ENCODE assay signal across 9 mouse cellular contexts in the genomic region with DNA sequence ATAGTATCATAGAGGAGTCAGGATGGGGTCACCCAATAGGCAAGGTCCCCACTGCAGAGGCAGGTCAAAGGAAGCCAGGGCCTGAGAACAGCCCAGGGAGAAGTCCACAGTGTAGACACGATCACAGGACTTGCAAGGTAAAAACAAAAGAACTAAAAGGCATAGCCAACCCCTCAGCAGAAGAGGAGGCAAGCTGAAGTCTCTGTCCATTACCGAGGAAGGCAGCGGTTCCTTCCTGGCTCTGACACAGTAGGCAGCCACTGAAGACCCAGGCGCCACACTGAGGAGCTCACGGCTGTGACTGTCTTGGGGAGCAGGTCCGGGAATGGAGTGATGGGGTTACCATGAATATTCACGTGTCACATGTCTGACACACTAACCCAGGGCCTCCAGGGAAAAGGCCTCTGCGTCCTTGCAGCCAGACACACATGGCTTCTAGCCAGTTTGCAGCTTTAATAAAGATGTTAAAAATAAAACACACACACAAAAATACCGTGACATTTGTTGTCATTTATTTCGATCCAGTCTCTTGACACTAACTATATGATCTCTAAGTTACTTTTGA. TPM values are rescaled to one million over a fixed set of nuclear protein-coding genes. Genes with fewer than 3 reads are reported as not detected.
A peak's percentile ranks its signal among the peaks of the same experiment; 100 is the strongest.
DNase-seq lines count a peak whose midpoint lies in the region; ATAC-seq and TF ChIP-seq lines count a peak whose summit lies in the region.
"Had no signal": no experiment of that assay in that cellular context is flagged by ENCODE, and none has a peak within 500 bp of the region (broad histone marks: within the 10 kb centered on the region; RNA-seq: fewer than 3 reads in every experiment).

No protein-coding gene starts in this region.

- peak overlapping the region; percentile 71; the same call in 1 of the 2 replicates for H3K27ac ChIP-seq in forebrain, embryonic 10.5 days
- H3K27ac ChIP-seq in forebrain, embryonic 11.5 days (ENCODE audit: low read depth, low read length), result no peak overlapping the region
- H3K27ac ChIP-seq in forebrain, embryonic 13.5 days, result peak overlapping the region; percentile 93
- peak overlapping the region; percentile 41 for H3K27ac ChIP-seq in limb, embryonic 12.5 days
- H3K27ac ChIP-seq in thymus, adult 2 months (ENCODE audit: control insufficient read depth, insufficient read depth, low read length), result no peak overlapping the region
- H3K27ac ChIP-seq: macrophage had no signal

- peaks cover 7% of the 10 kb centered on the region for H3K36me3 ChIP-seq in forebrain, embryonic 10.5 days (replicated peaks)
- no peaks in the 10 kb centered on the region for H3K36me3 ChIP-seq in forebrain, embryonic 11.5 days (ENCODE audit: control insufficient read depth, insufficient read depth, low read length)
- peaks cover 14% of the 10 kb centered on the region for H3K36me3 ChIP-seq in forebrain, embryonic 13.5 days (ENCODE audit: poor library complexity, severe bottlenecking)
- H3K36me3 ChIP-seq in limb, embryonic 12.5 days, result peaks cover 7% of the 10 kb centered on the region
- H3K36me3 ChIP-seq in thymus, adult 2 months (ENCODE audit: control insufficient read depth, insufficient read depth, low read length), result peaks cover 9% of the 10 kb centered on the region

- no peak overlapping the region for H3K9ac ChIP-seq in forebrain, embryonic 11.5 days (ENCODE audit: low read length)
- H3K9ac ChIP-seq in forebrain, embryonic 13.5 days, result no peak overlapping the region
- H3K9ac ChIP-seq in limb, embryonic 12.5 days (replicated peaks), result no peak overlapping the region

- H3K9me3 ChIP-seq in forebrain, embryonic 10.5 days, result no peaks in the 10 kb centered on the region
- H3K9me3 ChIP-seq in forebrain, embryonic 11.5 days (ENCODE audit: control insufficient read depth, low read length), result no peaks in the 10 kb centered on the region
- H3K9me3 ChIP-seq in forebrain, embryonic 13.5 days (replicated peaks), result no peaks in the 10 kb centered on the region
- H3K9me3 ChIP-seq in limb, embryonic 12.5 days, result no peaks in the 10 kb centered on the region

- no peak for TF ChIP-seq CTCF in thymus, adult 2 months (IDR thresholded peaks at IDR 0.05; ENCODE audit: borderline replicate concordance, control insufficient read depth, extremely low read depth, insufficient read depth, low read length, poor library complexity)

- H3K27me3 ChIP-seq in forebrain, embryonic 10.5 days (ENCODE audit: poor library complexity, severe bottlenecking), result no peaks in the 10 kb centered on the region
- no peaks in the 10 kb centered on the region for H3K27me3 ChIP-seq in forebrain, embryonic 11.5 days (ENCODE audit: control insufficient read depth, insufficient read depth, low read length)
- H3K27me3 ChIP-seq in forebrain, embryonic 13.5 days, result no peaks in the 10 kb centered on the region
- no peaks in the 10 kb centered on the region for H3K27me3 ChIP-seq in limb, embryonic 12.5 days
- no peaks in the 10 kb centered on the region for H3K27me3 ChIP-seq in thymus, adult 2 months (ENCODE audit: control insufficient read depth, insufficient read depth, low read length)

- no peak overlapping the region for H3K4me3 ChIP-seq in forebrain, embryonic 10.5 days
- H3K4me3 ChIP-seq in forebrain, embryonic 11.5 days (ENCODE audit: low read depth, low read length), result no peak overlapping the region
- no peak overlapping the region for H3K4me3 ChIP-seq in forebrain, embryonic 13.5 days
- no peak overlapping the region for H3K4me3 ChIP-seq in limb, embryonic 12.5 days (replicated peaks)
- H3K4me3 ChIP-seq in thymus, adult 2 months (ENCODE audit: control insufficient read depth, insufficient read depth, low read length), result no peak overlapping the region

- no peak overlapping the region for H3K4me2 ChIP-seq in forebrain, embryonic 11.5 days (ENCODE audit: low read depth, low read length, severe bottlenecking)
- H3K4me2 ChIP-seq in forebrain, embryonic 13.5 days, result no peak overlapping the region
- no peak overlapping the region for H3K4me2 ChIP-seq in limb, embryonic 12.5 days

- peaks cover 68% of the 10 kb centered on the region for H3K4me1 ChIP-seq in forebrain, embryonic 10.5 days
- H3K4me1 ChIP-seq in forebrain, embryonic 11.5 days (replicated peaks; ENCODE audit: control insufficient read depth, insufficient read depth, low read length), result peaks cover 30% of the 10 kb centered on the region
- peaks cover 72% of the 10 kb centered on the region for H3K4me1 ChIP-seq in forebrain, embryonic 13.5 days
- peaks cover 67% of the 10 kb centered on the region for H3K4me1 ChIP-seq in limb, embryonic 12.5 days (replicated peaks)
- peaks cover 28% of the 10 kb centered on the region for H3K4me1 ChIP-seq in thymus, adult 2 months (replicated peaks; ENCODE audit: control insufficient read depth, insufficient read depth, low read length)

- WGBS in forebrain, embryonic 10.5 days, result 78% methylated on average over 10 of the region's 10 CpGs
- WGBS in forebrain, embryonic 11.5 days, result 77% methylated on average over 10 of the region's 10 CpGs
- 60% methylated on average over 10 of the region's 10 CpGs for WGBS in forebrain, embryonic 13.5 days
- WGBS in limb, embryonic 12.5 days, result 71% methylated on average over 10 of the region's 10 CpGs
- whole genome bisulfite sequencing in thymus, adult 2 months, result 84% methylated on average over 10 of the region's 10 CpGs

- TF ChIP-seq POLR2A in thymus, adult 2 months (IDR thresholded peaks at IDR 0.05; ENCODE audit: control insufficient read depth, extremely low read depth, insufficient read depth, low read length, poor library complexity), result no peak

- no peak for DNase-seq in forebrain, embryonic 10.5 days (ENCODE audit: extremely low spot score, low spot score)
- DNase-seq in forebrain, embryonic 11.5 days (ENCODE audit: low spot score), result no peak
- DNase-seq in adrenal gland, postnatal 36 days, result peak; percentile 63 to 64
- DNase-seq in ovary, postnatal 14 days (ENCODE audit: low spot score), result no peak
- no peak for DNase-seq in thymus, adult 2 months
- DNase-seq in thymus, postnatal 10 days (ENCODE audit: low spot score in 2 of 2), result no peak

- ATAC-seq in forebrain, embryonic 11.5 days (replicated peaks; ENCODE audit: low FRiP score), result no peak
- no peak for ATAC-seq in forebrain, embryonic 13.5 days
- ATAC-seq in limb, embryonic 12.5 days (ENCODE audit: insufficient number of reproducible peaks, insufficient read depth, low FRiP score, low TSS enrichment, low read depth), result no peak

RNA-seq across cellular contexts. Expression of a gene that starts 51.5 kb away (rescaled TPM):
- polyA plus RNA-seq in forebrain, embryonic 10.5 days (2016; fragmentation: Nextera tagmentation; extraction: Ambion mirVana), result 10.1 and 11.5 TPM in 2 replicates
- 11.5 and 12.1 TPM in 2 replicates for polyA plus RNA-seq in forebrain, embryonic 11.5 days (2014; fragmentation: Nextera tagmentation; extraction: Ambion mirVana)
- 10 to 100 TPM; 28.6 to 35.8 TPM for total RNA-seq in adrenal gland, postnatal 36 days (2021)
- polyA plus RNA-seq in forebrain, embryonic 13.5 days (2015; fragmentation: Nextera tagmentation; extraction: Ambion mirVana), result 22.7 and 24.5 TPM in 2 replicates
- polyA plus RNA-seq in limb, embryonic 12.5 days (2016; fragmentation: Nextera tagmentation; extraction: Ambion mirVana), result 24.5 and 26.3 TPM in 2 replicates
- 66.7 and 70.0 TPM in 2 replicates for polyA plus RNA-seq in thymus, adult 2 months (2012; rRNA removed)

Comparison
In these comparisons a context has a peak if more than half of its experiments do, and no peak if none do; other contexts are left out.
1. H3K27ac ChIP-seq: peak in forebrain, embryonic 10.5 days (single experiment), forebrain, embryonic 13.5 days (single experiment) and limb, embryonic 12.5 days (single experiment); none in forebrain, embryonic 11.5 days (single experiment) and thymus, adult 2 months (single experiment).
2. DNase-seq: peak in adrenal gland, postnatal 36 days (2 of 2); none in forebrain, embryonic 10.5 days (single experiment), forebrain, embryonic 11.5 days (single experiment), ovary, postnatal 14 days (single experiment), thymus, adult 2 months (single experiment) and thymus, postnatal 10 days (0 of 2).